Mouse (Mus musculus) cerebellum, postnatal 36 days (tissue): ENCODE results near the gene Fibcd1.

Source experiments
- DNase-seq, 2 experiments: peaks; one replicate each; pipeline ENCODE4 v3.0.0; 2021 to 2022; ENCODE audit warnings: mixed read lengths in 2 of 2

Fibcd1 gene

GRCm38 (mm10) chr2:31810444-31810843, 35.4 kb downstream of the Fibcd1 start, which contains the start of gene Qrfp:
Gene Qrfp, minus strand, starts transcription at chr2:31810580.
- DNase-seq = no peak

GRCm38 (mm10) chr2:31809358-31809740, 36.5 kb downstream of the Fibcd1 start:
- no peak for DNase-seq

DNA sequence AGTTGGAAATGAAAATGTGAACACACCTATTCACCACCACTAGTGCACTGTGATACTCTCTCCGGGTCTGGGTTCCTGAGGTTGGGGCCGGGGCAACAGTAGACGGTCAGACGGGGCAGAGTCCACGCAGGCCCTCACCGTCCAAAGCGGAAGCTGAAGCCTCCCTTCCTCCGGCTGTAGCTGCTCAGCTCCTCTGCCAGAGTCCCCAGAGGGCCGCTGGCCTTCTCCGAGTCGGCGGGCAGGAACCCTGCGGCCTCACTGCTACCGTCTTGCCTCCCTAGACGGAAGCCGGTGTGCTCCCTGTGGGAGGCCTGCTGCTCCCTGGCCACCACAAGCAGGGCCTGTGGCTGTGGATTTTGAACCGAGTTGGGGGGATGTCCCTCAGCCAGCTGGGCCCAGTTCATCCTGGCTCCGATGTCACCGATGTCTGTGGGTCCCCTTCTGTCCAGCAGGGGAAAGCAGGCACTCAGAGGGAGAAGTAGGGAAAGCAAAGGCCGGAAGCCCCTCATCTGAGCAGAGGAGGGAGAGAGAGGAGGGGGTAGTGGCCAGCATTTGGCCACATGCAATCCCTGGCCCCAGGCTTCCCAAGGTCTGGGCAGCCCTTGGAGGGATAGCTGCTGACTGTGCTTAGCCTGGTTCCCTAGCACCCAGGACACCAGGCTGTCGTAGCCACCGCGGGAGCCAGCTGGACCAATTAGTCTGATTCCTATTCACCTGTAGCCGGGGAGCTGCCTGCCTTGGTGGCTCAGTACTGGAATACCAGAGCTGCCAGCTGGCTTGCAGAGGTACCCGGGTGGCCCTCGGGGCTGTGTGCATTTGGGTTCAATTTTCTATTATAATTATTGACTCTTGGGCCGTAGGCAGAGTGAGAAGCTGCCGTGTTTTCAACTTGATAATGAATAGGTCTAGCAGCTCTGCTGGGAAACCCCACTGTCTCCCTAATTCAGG, 37.1 kb downstream of the Fibcd1 start:
- no peak for DNase-seq

- DNase-seq = no peak
These were observed 39.0 kb downstream of the Fibcd1 start for GRCm38 (mm10) chr2:31806639-31807382.

- peak; percentile 52 to 55 for DNase-seq
These were observed 42.3 kb downstream of the Fibcd1 start for GRCm38 (mm10) chr2:31803480-31803879.

- peak in 1 of 2 experiments; percentile 31 for DNase-seq
These were observed 43.0 kb downstream of the Fibcd1 start for GRCm38 (mm10) chr2:31802811-31803210.

GRCm38 (mm10) chr2:31801416-31801815, 44.4 kb downstream of the Fibcd1 start:
- peak; percentile 59 to 61 for DNase-seq

DNA sequence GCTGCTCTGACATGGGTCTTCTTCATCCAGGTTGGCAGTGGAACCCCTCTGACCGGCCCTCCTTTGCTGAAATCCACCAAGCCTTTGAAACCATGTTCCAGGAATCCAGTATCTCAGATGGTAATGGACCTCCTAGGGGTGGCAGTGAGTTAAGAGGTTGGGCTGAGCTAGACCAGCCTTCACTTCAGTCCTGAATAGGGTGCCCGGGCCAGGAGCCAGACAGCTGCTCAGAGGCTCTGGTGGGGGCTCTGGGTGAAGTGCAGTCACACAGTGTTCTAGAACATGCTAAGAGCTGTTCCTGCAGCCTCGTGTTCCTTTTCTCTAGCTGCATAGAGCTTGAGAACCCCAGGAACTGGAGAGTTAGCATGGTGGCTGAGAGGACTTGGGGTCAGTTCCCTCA, 48.9 kb downstream of the Fibcd1 start:
- DNase-seq = no peak

DNA sequence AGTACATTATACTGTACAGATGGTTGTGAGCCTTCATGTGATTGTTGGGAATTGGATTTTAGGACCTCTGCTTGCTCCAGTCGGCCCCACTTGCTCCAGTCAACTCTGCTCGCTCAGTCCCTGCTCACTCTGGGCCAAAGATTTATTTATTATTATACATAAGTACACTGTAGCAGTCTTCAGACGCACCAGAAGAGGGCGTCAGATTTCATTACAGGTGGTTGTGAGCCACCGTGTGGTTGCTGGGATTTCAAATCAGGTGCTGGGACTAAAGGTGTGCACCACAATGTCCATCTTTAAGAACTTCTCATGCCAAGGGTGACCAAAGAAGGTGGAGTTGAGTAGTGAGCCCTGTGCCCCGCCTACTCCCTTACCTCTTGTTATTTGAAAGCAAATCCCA, 53.2 kb downstream of the Fibcd1 start:
- DNase-seq = no peak

DNA sequence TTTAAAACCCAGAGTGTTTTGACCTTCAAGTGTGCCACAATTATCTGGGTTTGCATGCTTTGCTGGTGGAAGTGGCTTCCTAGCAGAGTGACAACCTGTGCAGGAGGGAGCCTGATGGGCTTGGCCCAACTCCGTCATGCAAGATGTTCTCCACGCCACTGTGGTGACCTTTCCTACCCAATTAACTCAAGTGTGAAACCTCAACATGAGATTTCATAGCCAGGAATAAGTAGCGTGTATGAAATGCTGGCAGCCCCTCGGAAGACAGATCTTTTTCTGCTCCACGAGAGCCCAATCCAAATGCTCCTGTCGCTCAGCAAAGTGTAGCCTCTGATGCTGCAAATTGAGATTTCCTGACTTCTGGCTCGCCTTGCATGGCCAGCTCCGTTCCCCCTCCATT, 54.5 kb downstream of the Fibcd1 start:
- no peak for DNase-seq

GRCm38 (mm10) chr2:31790728-31791251, 55.0 kb downstream of the Fibcd1 start:
- DNase-seq = no peak

DNA sequence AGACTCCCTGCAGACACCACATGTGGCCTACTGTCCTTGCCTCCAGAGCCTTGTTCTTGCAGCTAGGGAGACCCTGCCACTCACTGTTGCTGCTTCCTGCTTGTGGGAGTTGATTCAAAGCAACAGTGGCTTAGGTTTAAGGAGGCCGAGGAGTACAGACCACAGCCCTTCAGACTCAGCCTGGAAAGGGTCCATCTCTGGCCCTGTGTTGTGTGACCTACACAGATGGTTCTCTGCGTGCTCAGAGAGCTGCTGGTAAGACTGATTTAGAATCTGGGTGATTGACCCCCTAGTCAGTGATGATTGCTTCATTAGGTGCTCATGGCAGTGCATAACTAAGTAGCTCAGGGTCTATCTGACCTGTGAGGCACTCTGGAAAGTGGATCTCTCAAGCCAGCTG, 56.6 kb downstream of the Fibcd1 start:
- DNase-seq = no peak

DNA sequence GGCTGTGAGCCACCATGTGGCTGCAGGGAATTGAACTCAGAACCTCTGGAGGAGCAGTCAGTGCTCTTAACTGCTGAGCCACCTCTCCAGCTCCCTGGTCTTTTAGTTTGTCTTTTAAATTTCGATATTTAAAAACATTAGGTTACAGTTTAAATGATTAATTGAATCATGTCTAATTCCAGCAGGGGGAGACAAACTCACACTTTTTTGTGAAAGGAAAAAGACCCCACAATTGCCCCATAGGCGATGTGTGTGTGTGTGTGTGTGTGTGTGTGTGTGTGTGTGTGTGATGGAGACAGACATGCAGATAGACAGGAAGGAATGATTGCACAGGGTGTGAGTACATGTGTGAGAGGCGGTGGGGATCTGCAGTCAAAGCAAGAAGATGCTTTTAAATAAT, 57.6 kb downstream of the Fibcd1 start:
- no peak for DNase-seq

DNA sequence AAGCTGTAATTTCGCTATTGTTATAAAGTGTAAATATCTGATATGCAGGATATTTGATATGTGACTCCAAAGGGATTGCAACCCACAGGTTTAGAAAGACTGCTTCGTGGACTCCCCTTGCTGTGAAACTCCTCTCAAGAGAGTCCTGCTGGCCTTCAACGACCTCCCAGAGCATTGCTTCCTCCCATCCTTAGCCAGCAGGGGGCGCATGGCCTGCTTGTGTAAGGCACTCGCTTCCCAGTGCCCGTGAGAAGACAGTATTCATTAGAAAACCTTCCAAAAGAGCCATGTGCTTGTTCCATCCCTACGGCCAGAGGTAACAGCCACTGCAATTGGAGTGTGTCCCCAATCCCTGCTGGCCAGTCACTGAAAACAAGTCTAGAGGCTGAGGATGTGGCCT, 58.8 kb downstream of the Fibcd1 start:
- DNase-seq = peak; percentile 80 to 86

DNA sequence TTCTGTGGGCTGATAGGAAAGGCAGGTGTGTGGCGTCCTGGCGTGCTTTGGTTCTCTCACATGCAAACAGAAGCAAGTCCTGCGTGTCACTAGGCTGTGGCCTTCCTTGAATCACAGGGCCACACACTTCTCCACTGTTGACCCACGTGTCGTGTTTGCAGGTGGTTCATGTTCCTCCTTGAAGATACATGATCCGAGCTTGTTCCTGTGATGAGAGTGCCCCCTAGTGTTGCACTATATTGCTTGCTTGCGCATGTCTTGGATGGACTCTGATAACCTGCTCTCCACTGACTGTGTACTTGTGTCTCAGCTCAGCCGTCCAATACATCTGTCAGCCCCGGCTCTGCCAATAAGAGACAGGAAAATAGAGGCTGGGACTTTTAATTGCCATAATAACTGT, 60.7 kb downstream of the Fibcd1 start:
- peak; percentile 71 to 83 for DNase-seq

GRCm38 (mm10) chr2:31782958-31783602, 62.7 kb downstream of the Fibcd1 start:
- no peak for DNase-seq

DNA sequence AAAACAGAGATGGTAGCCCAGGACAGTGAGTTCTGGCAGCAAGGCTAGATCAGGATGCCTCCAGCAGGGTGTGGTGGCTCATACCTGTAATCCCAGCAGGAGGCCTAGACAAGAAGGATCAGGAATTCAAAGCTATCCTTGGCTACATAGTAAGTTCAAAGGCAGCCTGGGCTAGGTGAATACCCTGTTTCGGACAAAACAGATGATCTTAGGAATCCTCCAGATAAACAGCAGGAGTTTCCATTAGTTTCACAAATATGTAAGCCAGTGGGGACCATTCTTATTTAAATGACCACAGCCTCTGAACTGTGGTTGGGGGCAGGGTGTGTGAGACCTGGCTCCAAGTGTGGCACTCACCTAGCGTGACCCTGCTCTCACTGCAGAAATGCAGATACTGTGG, 66.5 kb downstream of the Fibcd1 start:
- DNase-seq = no peak

DNA sequence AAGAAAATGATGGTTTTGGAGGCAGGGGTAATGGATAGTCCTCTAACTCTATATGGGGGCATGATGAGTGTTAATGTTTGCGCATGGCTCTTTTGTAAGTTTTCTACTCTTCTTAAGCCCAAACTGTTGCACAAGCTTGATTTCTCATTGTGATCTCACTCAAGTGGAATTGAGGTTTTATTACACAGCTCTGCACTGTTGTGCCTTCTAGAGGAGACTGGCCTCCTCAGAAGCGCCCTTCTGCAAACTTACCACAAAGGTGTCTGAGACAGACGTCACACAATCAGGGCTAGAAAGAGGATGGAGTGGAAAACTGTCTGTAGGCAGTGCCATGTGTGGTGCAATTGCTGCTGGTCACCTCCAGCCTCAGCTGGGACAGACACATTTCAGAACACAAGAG, 69.3 kb downstream of the Fibcd1 start:
- no peak for DNase-seq

GRCm38 (mm10) chr2:31770781-31771441, 74.9 kb downstream of the Fibcd1 start:
- no peak for DNase-seq

- no peak for DNase-seq
These were observed 76.1 kb downstream of the Fibcd1 start for GRCm38 (mm10) chr2:31769631-31770111.

DNA sequence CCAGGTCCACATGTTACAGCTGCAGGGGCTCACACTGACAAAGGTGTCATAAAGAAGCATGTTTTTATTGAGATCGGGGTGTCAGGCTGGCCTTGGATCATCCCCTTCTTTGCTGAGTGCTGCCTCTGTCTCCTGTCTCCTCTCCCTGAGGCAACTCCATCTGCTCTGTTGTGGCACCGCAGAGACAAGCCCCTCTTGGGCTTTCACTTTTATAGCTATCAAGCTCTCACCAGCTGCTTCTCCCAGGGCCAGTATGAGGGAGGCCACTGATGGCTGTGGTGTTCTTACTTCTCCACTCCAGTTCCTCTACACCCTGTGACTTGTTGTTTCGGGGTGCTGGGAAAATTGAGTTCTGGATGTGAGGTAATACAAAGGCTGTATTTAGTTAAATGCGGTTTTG, 76.7 kb downstream of the Fibcd1 start:
- DNase-seq = no peak

GRCm38 (mm10) chr2:31767815-31768214, 78.0 kb downstream of the Fibcd1 start:
- no peak for DNase-seq
